Mouse (Mus musculus): Measurements from ENCODE around the gene Olfr768.
"Not testable (repeated sequence)": the region's sequence is repeated elsewhere in the genome, so short reads cannot be mapped to it uniquely, and the experiment has no call there.

Gene Olfr768

DNA sequence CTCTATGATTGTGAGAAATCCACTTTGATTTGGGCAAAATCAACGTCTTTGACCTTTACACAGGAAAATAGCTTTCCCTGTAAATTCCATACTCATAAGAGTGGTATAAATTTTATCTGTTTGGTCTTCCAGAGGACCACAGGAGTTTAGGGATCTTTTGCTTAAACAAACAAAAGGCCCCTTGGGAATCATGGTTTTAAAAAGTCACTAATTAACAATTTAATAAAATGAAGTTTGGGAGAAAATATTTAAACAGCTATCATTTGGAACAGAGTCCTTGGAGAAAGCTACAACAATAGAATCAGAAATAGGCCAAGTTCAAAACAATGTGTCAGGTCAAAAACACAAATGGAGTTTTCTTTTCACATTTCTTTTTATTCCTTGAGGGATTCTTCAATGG lies at the start of gene Olfr768:
TSS of gene Olfr768 (minus strand) at position 101 of the 400 bp plus-strand sequence.
- no peak for DNase-seq (ENCODE audit: low read depth, low spot score)

DNA sequence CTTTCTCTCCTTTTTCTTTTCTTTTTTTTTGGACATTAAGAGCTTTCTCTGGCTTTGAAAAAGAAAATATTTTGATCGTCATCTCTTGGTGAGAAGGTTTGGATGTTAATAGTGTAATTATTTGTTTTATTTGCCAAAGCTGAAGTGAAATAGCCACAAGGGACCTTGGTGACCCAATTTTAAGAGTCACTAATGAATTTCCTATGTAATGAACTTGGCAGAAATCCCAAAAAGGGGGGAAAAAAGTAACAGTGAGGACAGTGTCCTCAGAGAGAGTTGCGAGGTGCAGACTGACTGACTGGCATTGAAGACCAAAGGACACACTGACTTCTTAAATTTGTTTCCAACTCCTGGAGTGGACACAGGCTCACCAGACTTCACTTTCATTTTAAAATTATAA lies 39.7 kb upstream of the Olfr768 start, which contains the start of gene Olfr770:
TSS of gene Olfr770 (minus strand) at position 101 of the 400 bp plus-strand sequence.
- DNase-seq (ENCODE audit: low read depth, low spot score), result no peak

DNA sequence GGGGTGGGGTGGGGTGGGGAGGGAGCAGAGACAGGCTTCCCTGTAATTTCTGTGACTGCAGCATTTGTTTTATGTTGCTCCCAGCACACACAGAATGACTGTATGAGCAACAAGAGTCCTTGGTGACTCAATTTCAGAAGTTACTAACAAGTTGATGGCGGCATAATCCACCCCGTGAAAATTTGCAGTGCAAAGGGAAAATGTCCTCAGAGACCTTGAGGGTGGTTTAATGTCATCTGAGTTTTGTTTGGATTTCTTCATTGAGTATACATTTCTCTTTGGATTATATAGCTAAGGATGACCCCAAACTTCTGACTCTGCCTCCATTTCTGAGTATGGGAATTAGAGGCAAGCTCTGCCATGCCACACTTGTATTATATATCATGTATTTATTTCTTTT lies 18.6 kb upstream of the Olfr768 start, which contains the start of gene Olfr769:
TSS of gene Olfr769 (minus strand) at position 101 of the 400 bp plus-strand sequence.
- no peak for DNase-seq (ENCODE audit: low read depth, low spot score)

DNA sequence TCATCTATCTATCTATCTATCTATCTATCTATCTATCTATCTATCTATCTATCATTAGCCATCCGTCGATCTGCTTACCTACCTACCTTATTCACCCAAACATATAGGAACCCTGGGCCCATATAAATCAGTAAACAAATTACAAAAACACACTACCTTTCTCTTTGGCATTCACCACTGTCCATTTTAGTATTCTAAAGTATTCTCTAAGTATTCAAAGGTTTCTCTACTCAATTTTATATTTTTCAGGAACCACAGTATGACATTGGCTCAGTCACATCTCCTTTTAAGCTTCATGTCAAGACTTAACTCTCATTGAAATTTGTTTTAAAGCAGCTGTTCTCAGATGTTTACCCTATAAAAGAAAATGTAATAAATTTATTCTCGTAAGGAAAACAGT lies 16.0 kb upstream of the Olfr768 start:
- no peak for DNase-seq (ENCODE audit: low read depth, low spot score)

DNA sequence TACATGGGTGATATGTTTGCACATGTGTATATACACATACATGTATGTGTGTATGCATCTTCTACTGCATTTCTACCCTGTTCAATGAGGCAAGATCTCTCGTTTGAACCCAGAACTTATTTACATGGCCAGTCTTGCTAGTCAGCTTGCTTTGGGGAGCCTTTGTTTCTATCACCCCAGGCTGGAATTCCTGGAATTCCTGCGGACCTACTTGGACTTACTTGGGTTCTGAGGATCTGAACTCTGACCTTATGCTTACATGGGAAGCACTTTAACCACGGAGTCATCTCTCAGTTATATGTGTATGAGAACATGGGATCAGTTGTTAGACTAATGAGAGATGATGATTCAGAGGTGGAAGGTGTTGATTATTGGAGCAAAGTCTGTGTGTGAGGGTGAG lies 2.1 kb upstream of the Olfr768 start:
- DNase-seq (ENCODE audit: low read depth, low spot score), result peak; percentile 77

DNA sequence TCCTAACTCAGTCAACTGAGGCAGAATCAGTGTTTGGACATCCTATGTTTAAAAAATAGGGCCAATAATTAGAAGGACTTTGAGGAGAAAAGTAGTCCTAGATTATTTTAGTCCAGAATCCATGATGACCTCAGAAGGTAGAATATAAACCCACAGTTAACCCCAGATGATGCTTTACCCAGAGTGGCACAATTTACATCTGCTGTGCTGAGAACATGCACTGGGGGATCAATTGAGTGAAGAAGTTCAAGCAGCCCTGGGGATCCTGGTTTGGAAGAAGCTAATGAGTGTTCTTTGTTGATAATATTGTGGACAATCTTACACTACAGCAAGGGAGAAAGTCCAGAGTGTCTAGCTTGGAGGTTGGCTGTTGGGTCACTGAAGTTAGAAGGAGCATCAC lies 16.4 kb downstream of the Olfr768 start, which contains the start of gene Olfr767:
TSS of gene Olfr767 (minus strand) at position 101 of the 400 bp plus-strand sequence.
- DNase-seq (ENCODE audit: low read depth, low spot score), result not testable (repeated sequence)

DNA sequence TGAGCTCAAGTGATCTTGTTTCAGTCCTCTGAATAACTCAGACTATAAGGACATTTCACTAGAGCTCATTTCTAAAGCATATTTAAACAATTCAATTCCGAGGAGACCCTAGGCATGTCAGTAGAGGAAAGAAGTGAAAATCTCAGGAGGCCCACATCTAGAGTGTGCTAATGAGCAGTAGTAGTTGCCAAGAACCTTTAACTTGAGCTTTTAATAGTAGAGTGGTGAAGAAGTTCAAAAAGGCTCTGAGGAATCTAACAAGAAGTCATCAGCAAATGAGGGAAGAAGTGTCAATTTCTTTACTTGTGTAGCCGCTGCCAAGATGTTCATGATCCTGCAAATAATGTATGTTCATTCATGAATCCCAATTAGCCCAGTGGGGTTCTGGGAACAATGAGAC lies 30.3 kb downstream of the Olfr768 start, which contains the start of gene Olfr766-ps1:
TSS of gene Olfr766-ps1 (minus strand) at position 101 of the 400 bp plus-strand sequence.
- DNase-seq (ENCODE audit: low read depth, low spot score), result no peak

DNA sequence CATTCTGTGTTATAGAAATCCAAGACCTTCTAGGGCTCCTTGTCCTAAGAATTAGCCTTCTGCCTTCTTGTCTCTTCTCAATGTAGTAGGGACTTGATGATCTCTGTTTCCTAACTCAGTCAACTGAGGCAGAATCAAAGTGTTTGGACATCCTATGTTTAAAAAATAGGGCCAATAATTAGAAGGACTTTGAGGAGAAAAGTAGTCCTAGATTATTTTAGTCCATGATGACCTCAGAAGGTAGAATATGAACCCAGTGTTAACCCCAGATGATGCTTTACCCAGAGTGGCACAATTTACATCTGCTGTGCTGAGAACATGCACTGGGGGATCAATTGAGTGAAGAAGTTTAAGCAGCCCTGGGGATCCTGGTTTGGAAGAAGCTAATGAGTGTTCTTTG lies 49.3 kb downstream of the Olfr768 start, which contains the start of gene Olfr765:
TSS of gene Olfr765 (minus strand) at position 101 of the 400 bp plus-strand sequence.
- DNase-seq (ENCODE audit: low read depth, low spot score), result not testable (repeated sequence)

Data from R1 (cell line).